Mouse (Mus musculus) kidney, adult 2 months (tissue): ENCODE results near the gene Rbm19.

Source experiments
- CTCF ChIP-seq: fragments of 200-500 bp; conservative IDR thresholded peaks from 2 replicates; pipeline ENCODE4 v1.5.1; 2011; ENCODE audit warnings: low read depth, mild to moderate bottlenecking, control low read depth, low read length, moderate library complexity, mixed read lengths; ENCODE audit not compliant: insufficient read depth, insufficient read length
- POLR2A ChIP-seq: fragments of 200-500 bp; IDR thresholded peaks from one replicate; pipeline ENCODE4 v1.6.1; 2011; ENCODE audit warnings: low read depth, low read length, control low read depth

- TF ChIP-seq CTCF (no peak), POLR2A (no peak)
Observed at GRCm38 (mm10) chr5:120214511-120214910, 98.2 kb downstream of the Rbm19 start.
